Mouse (Mus musculus) urinary bladder, postnatal 25 days (tissue): Measurements from ENCODE around the gene Plekha8.

ENCODE experiments used
- DNase-seq: peaks from one replicate; pipeline ENCODE4 v3.0.0; 2022; ENCODE audit warnings: low spot score

The Plekha8 gene

GRCm38 (mm10) chr6:54594469-54595329 lies at the start of gene Plekha8:
Plekha8 (plus strand) TSS chr6:54595111.
- peak; percentile 94 for DNase-seq

GRCm38 (mm10) chr6:54548314-54549019 lies 46.4 kb upstream of the Plekha8 start:
- no peak for DNase-seq

- no peak for DNase-seq
Observed at GRCm38 (mm10) chr6:54549311-54549710, 45.6 kb upstream of the Plekha8 start.

- no peak for DNase-seq
Observed at GRCm38 (mm10) chr6:54550801-54551323, 44.0 kb upstream of the Plekha8 start.

GRCm38 (mm10) chr6:54552721-54553413 lies 42.0 kb upstream of the Plekha8 start:
- no peak for DNase-seq

GRCm38 (mm10) chr6:54553632-54554031 lies 41.3 kb upstream of the Plekha8 start:
- no peak for DNase-seq

GRCm38 (mm10) chr6:54554341-54555110 lies 40.4 kb upstream of the Plekha8 start:
- DNase-seq = no peak

GRCm38 (mm10) chr6:54555816-54556215 lies 39.1 kb upstream of the Plekha8 start:
- DNase-seq = no peak

- DNase-seq = no peak
Observed at GRCm38 (mm10) chr6:54557671-54558070, 37.2 kb upstream of the Plekha8 start.

- DNase-seq = no peak
Observed at GRCm38 (mm10) chr6:54558466-54558865, 36.4 kb upstream of the Plekha8 start.

- DNase-seq = no peak
Observed at GRCm38 (mm10) chr6:54562018-54562809, 32.7 kb upstream of the Plekha8 start.

- DNase-seq = no peak
Observed at GRCm38 (mm10) chr6:54563561-54563960, 31.4 kb upstream of the Plekha8 start.

GRCm38 (mm10) chr6:54564506-54564991 lies 30.4 kb upstream of the Plekha8 start:
- no peak for DNase-seq

- no peak for DNase-seq
Observed at GRCm38 (mm10) chr6:54565012-54565411, 29.9 kb upstream of the Plekha8 start.

GRCm38 (mm10) chr6:54565665-54566545 lies 29.0 kb upstream of the Plekha8 start, which contains the start of gene Scrn1:
Scrn1 (minus strand) TSS chr6:54566489.
- peak; percentile 21 for DNase-seq

- no peak for DNase-seq
Observed at GRCm38 (mm10) chr6:54566546-54566919, 28.4 kb upstream of the Plekha8 start.

GRCm38 (mm10) chr6:54569776-54570175 lies 25.1 kb upstream of the Plekha8 start:
- DNase-seq = no peak

- no peak for DNase-seq
Observed at GRCm38 (mm10) chr6:54573218-54573955, 21.5 kb upstream of the Plekha8 start.

- no peak for DNase-seq
Observed at GRCm38 (mm10) chr6:54586175-54586574, 8.7 kb upstream of the Plekha8 start.
